Mouse (Mus musculus): ENCODE measurements around the gene Ppfia1.

Gene Ppfia1

GRCm38 (mm10) chr7:144553237-144554122 lies at the start of gene Ppfia1:
TSS of gene Ppfia1 (minus strand) at chr7:144553729.
- peak; percentile 95 to 98 for DNase-seq (ENCODE audit: low spot score in 2 of 2)

DNA sequence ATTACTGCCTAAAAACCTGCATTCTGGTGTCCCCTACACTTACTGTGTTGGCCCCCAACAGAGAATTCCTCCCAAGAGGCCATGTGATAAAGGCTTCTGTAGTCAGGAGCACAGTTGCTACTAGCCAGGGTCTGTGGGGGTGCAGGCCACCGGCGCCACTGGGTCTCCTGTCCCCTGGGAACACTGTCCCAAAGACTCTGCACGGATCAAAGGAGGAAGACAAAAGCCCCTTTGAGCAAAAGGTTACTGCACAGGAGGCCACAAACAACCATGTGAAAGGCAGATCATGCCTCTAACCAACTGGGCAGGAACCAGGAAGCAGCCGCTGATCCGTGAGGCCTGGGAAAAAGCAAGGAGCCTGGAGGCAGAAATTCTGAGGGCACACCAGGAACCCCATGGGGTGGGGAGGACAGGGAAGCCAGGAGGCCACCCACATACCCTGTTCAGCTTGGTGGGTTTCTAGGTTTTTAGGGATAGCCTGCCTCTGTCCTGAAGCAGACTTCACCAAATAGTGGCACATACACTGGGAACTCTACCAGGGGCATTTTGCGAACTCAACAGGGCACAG lies 46.9 kb upstream of the Ppfia1 start:
- no peak for DNase-seq (ENCODE audit: low spot score in 2 of 2)

- DNase-seq (ENCODE audit: low spot score in 2 of 2), result no peak
These were observed 36.0 kb upstream of the Ppfia1 start for GRCm38 (mm10) chr7:144589508-144589907.

DNA sequence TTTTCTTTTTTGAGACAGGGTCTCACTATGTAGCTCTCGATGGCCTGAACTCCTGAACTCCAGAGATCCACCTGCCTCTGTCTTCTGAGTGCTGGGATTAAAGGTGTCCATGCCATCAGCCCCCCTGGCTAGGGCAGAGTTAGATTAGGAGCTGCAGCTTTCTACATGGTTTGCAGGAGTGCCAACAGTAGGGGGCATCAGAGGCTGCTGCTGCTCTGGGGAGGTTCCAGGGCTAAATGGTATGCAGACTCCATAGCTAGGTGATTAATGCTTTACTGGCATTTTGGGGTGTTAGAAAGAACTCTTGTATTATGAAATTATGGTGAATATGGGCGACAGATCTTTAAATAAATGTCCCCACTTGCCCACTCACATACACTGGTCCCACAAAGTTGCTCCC lies 33.8 kb upstream of the Ppfia1 start:
- DNase-seq (ENCODE audit: low spot score in 2 of 2), result peak in 1 of 2 experiments; percentile 55

DNA sequence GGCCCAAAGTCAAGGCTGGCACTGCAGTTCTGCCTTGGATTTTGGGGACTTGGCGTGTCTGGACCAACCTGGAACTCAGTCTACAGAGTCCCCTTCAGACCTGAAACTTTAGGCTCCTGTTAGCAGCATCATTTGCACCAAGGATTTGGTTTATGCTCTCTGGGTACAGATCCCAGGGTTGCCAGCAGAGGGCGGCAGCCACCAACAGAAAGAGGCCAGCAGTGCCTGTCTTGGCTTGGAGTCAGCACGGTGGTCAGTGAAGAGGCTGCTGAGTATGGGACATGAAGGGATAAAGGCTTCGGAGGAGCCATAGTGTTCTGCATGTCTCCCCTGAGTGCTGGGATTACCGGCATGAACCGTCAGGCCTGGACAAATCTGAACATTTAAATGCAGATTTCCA lies 32.1 kb upstream of the Ppfia1 start:
- peak; percentile 41 to 68 for DNase-seq (ENCODE audit: low spot score in 2 of 2)

DNA sequence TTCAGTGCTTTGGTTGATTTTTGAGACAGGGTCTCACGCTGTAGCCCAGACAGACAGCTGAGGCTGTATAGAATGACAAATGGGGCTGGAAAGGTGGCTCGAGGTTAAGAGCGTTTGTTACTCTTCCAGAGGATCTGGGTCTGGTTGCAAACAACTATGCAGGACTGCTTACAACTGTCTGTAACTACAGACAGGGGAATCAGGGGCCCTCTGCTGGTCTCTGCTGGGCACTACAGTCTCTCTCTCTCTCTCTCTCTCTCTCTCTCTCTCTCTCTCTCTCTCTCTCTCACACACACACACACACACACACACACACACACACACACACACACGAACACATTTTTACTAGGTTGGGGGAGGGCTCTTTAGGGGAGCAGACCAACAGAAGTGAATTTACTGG lies 30.1 kb upstream of the Ppfia1 start:
- DNase-seq (ENCODE audit: low spot score in 2 of 2), result no peak

GRCm38 (mm10) chr7:144582284-144582980 lies 28.9 kb upstream of the Ppfia1 start, which contains the start of gene Fadd:
TSS of gene Fadd (minus strand) at chr7:144582463.
- peak; percentile 87 to 91 for DNase-seq (ENCODE audit: low spot score in 2 of 2)

DNA sequence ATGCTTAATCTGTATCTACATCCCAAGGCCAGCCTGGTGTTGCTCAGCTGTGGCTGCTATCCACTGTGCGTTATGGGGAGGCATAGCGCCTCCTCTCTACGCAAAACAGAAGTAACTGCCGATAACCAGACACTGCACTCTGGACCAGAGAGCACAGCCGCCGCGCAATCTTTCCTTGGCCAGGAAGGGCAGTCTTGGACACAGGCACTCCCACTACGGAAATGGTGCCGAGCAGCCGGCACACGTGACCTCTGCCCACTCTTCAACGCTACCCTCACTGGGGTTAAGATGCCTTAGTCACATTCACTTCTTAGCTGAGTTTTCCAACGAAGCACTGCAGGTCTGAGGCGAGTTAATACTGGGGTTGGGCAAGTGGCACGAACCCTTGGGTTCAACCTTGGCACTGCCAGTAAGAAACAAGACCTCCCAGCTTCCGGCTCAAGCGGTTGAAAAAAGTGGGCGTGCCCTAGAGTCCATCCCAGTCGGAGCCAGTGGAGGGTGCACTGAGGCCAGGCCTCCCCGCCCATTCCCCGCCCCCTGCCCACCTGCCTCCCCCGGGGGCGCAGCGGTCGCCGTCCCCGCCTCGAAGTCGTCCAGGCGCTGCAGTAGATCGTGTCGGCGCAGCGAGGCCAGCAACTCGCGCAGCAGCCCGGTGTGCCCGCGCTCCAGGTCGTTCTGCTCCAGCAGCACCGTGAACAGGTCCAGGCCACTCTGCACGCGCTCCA lies 28.2 kb upstream of the Ppfia1 start:
- DNase-seq (ENCODE audit: low spot score in 2 of 2), result peak; percentile 37 to 59

DNA sequence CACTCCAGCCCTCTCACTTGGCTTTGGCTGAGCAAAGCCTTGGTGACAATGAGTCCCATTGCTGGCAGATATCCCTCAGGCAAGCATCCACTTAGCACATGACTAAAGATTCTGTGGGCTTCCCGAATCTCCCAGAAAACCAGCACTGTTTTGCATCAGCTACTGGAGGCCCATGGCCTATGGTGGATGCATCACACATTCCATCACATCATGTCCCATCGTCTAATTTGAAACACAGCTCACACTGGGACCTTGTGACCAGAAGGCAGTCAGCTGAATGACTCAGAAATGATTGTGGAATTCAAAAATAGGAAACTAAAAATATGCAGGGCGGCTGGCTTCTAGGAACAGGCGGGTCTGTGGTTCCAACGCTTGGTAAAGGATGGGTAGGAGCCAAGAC lies 24.3 kb upstream of the Ppfia1 start:
- DNase-seq (ENCODE audit: low spot score in 2 of 2), result no peak

GRCm38 (mm10) chr7:144572234-144572633 lies 18.7 kb upstream of the Ppfia1 start:
- DNase-seq (ENCODE audit: low spot score in 2 of 2), result no peak

DNA sequence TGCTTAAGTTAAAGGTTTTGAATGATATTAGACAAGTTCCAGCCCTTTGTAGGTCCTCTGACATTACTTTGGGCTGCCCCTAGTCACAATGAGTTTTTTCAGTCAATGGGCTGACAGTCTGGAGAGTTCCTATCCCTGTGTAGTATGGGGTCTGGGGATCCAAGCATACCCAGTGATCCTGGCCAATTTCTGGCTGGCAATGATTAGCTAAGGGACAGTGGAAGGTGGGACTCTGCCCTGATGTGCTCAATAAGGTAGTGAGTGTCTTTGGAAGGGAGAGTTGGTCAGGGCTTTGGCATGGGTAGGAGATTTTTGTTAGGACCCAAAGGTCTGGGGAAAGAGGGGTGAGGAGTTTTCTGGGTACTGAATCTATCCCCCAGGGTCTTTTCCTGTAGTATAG lies 18.1 kb upstream of the Ppfia1 start:
- no peak for DNase-seq (ENCODE audit: low spot score in 2 of 2)

DNA sequence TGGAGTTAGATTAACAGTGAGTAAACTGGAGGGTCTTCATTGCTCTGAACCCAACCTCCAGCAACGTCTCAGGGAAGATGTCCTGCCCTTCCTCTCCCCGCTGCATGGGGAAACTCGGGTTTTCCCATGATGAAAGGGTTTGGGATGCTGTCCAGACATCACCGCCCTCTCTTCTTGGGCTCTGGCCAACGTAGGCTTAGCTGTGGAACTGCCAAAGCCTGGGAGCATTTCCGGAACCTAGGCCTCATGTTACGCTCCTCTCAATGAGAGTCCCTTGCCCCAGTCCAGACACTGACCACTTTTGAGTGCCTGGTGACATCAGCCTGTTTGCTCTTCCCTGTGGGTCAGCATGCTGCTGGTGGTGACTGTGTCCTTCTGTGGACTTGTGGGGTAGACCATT lies 15.9 kb upstream of the Ppfia1 start:
- no peak for DNase-seq (ENCODE audit: low spot score in 2 of 2)

- no peak for DNase-seq (ENCODE audit: low spot score in 2 of 2)
These were observed 14.6 kb upstream of the Ppfia1 start for GRCm38 (mm10) chr7:144568091-144568490.

DNA sequence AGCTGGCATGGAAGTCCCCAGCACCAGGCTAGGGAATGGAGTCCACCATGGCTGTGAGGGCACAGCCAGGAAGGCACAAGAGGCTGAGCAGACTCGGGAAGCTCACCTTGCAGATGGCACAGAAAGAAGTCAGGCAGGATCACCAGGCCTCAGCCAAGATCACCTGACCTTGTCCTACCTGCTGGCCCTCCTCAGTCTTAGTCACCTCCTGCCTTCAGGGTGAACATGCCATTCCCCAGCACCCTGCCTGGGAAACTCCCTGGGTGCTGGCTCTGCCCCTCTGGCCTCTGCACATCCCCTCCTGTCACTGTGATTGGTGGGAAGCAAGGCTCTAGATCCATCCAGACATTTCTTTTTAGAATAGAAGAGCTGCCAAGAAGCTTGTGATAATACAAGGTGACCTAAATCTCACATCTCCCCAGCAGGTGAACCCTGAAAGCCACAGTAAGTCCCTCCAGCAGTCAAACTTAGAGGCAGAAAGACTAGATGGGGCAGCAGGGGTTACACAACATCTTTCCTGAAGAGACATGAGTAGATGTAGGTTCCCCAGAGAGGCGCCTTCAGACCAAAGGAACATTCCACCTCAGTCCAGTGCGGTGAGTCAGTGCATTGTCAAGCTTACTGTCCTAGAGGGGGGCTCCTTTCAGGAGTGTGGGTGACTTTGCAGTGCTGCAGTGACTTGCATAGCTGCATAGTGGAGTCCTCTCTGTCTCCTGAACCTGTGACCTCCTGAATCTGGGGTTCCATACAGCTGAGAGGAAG lies 13.6 kb upstream of the Ppfia1 start:
- DNase-seq (ENCODE audit: low spot score in 2 of 2), result no peak

- DNase-seq (ENCODE audit: low spot score in 2 of 2), result no peak
These were observed 10.1 kb upstream of the Ppfia1 start for GRCm38 (mm10) chr7:144563456-144564155.

- no peak for DNase-seq (ENCODE audit: low spot score in 2 of 2)
These were observed 8.5 kb upstream of the Ppfia1 start for GRCm38 (mm10) chr7:144562016-144562415.

- no peak for DNase-seq (ENCODE audit: low spot score in 2 of 2)
These were observed 7.1 kb upstream of the Ppfia1 start for GRCm38 (mm10) chr7:144560594-144560993.

- DNase-seq (ENCODE audit: low spot score in 2 of 2), result no peak
These were observed 5.0 kb upstream of the Ppfia1 start for GRCm38 (mm10) chr7:144558552-144558951.

DNA sequence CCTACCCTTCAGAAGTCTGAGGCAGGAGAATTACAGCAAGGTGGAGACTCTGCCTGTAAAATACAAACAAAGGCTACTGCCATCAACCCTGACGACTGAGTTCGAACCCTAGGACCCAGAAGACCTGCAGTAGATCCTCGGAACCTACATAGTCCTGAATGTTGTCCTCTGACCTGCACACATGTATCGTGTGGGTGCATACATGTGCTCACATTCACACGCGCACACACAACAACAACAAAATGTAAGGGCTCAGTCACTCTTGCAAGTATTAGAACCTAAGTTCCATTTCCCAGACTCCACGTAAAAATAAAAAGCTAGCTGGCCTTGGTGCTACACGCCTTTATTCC lies 569 bp upstream of the Ppfia1 start:
- no peak for DNase-seq (ENCODE audit: low spot score in 2 of 2)

- DNase-seq (ENCODE audit: low spot score in 2 of 2), result no peak
These were observed 1.3 kb downstream of the Ppfia1 start for GRCm38 (mm10) chr7:144552274-144552673.

DNA sequence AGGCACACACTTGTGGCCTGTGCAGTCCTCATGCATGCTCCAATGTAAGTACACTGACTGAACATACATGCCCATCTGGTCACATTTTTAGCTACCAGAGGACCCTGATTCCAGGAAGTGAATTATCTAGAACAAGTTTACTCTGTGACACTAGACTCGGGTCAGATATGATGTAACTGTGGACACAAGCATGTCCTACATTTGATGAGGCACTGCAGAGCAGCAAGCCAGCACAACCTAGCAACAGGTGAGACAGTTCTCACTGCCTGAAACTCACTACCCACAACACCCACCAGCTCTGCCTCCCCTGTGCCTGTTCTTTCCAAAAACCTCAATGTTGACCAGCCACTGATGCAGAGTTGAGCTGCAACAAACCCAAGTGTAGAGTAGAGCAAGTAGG lies 2.7 kb downstream of the Ppfia1 start:
- DNase-seq (ENCODE audit: low spot score in 2 of 2), result no peak

All from frontal cortex, postnatal 14 days (tissue).